Mouse (Mus musculus) MEL (cell line): ENCODE measurements around the gene Sez6l.

Experiments
- HCFC1 ChIP-seq: IDR thresholded peaks from 2 replicates; pipeline ENCODE4 v1.6.1; 2012; ENCODE audit warnings: low read depth, mild to moderate bottlenecking, inconsistent platforms, low read length, improper control_type of control experiment, moderate library complexity
- MAX ChIP-seq: IDR thresholded peaks from 2 replicates; pipeline ENCODE4 v1.6.1; 2011; ENCODE audit warnings: low read length, improper control_type of control experiment
- POLR2A ChIP-seq, 2 experiments: IDR thresholded peaks; 2 replicates each; pipeline ENCODE4 v1.6.1; 2011 to 2012; ENCODE audit warnings: low read length in 2 of 2, mild to moderate bottlenecking in 2 of 2, control low read depth in 1 of 2, improper control_type of control experiment in 1 of 2, low read depth in 1 of 2, moderate library complexity in 1 of 2; ENCODE audit not compliant: control insufficient read depth in 1 of 2, insufficient read depth in 1 of 2, poor library complexity in 1 of 2
- RAD21 ChIP-seq: IDR thresholded peaks from 2 replicates; pipeline ENCODE4 v1.6.1; 2011; ENCODE audit warnings: mild to moderate bottlenecking, low read depth, low read length, improper control_type of control experiment
- TBP ChIP-seq: IDR thresholded peaks from 2 replicates; pipeline ENCODE4 v1.8.0; 2011; ENCODE audit warnings: low read depth, low read length, improper control_type of control experiment

DNA sequence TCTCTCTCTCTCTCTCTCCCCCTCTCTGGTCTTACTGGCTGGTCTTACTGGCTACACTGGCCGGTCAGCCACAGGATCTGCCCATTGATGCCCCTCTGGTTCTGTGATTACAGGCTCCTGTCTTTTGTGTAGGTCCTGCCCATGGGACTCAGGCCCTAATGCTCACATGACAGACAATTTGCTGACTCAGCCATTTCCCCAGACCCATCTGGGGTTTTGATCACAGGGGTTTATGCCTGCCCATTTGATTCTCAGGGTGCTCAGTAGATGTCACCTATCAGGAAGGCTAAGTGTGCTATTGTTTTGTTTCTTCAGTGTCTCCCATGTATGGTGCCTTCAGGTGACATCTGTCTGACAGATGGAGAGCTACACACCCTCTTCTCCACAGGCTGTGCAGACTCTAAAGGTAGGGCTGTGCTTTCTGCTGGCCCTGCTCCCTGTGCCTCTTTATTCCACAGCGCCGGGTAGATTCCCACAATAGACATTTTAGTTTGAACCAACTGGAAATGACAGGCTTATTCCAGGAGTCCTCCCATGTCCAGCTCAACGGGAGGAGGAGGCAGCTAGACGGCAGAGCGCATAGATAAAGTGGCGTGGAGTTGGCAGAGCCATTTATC is 80.1 kb downstream of the Sez6l start:
- TF ChIP-seq HCFC1, result no peak
- no peak for TF ChIP-seq TBP
- no peak for TF ChIP-seq RAD21
- TF ChIP-seq POLR2A (IDR thresholded peaks at IDR 0.05; ENCODE audit: control insufficient read depth in 1 of 2, insufficient read depth in 1 of 2, low read depth in 1 of 2, low read length in 2 of 2, poor library complexity in 1 of 2), result no peak
- TF ChIP-seq MAX, result no peak
